Mouse (Mus musculus) cerebral cortex, adult 2 months (tissue): ENCODE data around the gene Lemd1.

Source experiments
- WGBS: fragments of 180-500 bp; shearing (Covaris S2); methylation state at CpG from one replicate; pipeline ENCODE4 v1.1.7; 2018; 5-methylcytosine and 5-hydroxymethylcytosine counted together

The Lemd1 gene

GRCm38 (mm10) chr1:132191093-132191785, at the start of gene Lemd1, which contains the start of gene AC124108.1:
Lemd1 (plus strand) TSS chr1:132191431.
AC124108.1 (plus strand) TSS chr1:132191457.
- 5% methylated on average over 34 of the region's 34 CpGs for WGBS

GRCm38 (mm10) chr1:132141753-132142152, 49.5 kb upstream of the Lemd1 start:
- 81% methylated on average over 13 of the region's 13 CpGs for WGBS

GRCm38 (mm10) chr1:132143079-132143478, 48.2 kb upstream of the Lemd1 start:
- 49% methylated on average over 5 of the region's 5 CpGs for WGBS

GRCm38 (mm10) chr1:132143730-132144129, 47.5 kb upstream of the Lemd1 start:
- 38% methylated on average over 4 of the region's 4 CpGs for WGBS

DNA sequence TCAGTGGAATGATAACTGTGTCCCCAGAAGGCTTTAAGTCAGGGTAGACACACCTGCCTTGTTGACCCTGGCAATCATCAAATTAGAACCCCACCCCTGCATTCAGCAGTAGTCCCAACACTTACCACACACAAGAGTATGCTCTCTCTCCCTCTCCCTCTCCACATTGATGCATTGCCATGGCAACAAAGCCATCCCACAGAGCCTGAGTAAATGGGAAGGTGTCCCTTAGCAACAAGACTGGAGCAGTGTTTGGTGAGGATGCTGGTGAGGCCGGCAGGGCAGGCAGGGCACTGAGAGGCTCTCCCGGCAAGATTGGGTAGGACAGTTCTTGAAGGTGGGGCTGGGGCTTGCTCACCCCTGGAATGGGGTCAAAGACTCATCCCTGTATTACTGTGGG, 47.0 kb upstream of the Lemd1 start:
- 16% methylated on average over 2 of the region's 2 CpGs for WGBS

DNA sequence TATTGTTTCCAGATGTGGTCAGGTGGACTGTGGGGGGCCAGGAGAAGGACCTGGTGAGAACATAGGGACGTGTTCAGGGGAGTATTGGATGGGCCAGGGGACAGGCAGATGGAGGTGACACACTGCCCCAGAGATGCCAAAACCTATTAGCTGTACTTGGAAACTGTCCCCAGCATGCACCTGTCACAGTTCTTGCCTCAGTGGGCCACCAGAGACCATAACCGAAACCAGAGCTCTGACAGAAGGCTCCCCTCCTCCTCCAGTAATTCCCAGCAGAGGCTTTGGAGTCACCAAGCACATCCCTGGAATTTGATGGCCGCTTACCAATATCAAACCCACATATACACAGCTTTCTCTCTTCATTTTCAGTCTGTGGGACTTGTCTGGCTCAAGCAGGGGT, 46.4 kb upstream of the Lemd1 start:
- 69% methylated on average over 3 of the region's 3 CpGs for WGBS

DNA sequence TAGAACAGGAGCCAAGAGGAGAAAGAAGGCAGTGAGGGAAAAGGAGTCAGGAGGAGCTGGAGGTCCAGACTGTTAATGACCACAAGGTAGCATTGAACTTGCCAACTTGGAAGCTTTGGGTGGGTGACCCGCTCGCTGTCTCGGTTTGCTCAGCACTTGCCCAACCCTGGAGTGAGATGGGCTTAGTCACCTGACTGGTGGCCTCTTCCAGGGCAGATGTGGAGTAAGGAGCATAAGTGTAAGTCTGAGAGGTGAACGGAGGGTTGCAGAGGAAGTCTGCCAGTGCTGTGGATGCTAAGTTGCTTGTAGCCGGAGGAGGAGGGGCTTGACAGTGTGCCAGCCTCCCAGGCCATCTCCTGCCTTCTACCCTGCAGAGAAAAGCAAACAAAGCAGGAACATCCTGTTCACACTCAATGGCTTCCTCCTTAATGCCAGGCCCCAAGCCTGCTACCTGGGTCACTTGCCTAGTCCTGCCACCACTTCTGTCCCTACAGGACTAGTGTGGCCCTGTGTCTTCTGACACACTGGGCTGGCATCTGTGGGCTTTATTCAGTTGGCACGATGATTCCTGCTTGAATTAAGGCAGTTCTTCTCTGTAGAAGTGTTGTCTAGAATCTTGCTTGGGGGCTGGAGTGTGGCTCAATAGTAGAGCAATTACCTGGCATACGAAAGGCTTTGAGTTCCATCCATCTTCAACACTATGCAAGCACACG, 45.1 kb upstream of the Lemd1 start:
- WGBS, result 83% methylated on average over 8 of the region's 8 CpGs

- 78% methylated on average over 2 of the region's 2 CpGs for WGBS
Observed at GRCm38 (mm10) chr1:132149410-132149809, 41.8 kb upstream of the Lemd1 start.

DNA sequence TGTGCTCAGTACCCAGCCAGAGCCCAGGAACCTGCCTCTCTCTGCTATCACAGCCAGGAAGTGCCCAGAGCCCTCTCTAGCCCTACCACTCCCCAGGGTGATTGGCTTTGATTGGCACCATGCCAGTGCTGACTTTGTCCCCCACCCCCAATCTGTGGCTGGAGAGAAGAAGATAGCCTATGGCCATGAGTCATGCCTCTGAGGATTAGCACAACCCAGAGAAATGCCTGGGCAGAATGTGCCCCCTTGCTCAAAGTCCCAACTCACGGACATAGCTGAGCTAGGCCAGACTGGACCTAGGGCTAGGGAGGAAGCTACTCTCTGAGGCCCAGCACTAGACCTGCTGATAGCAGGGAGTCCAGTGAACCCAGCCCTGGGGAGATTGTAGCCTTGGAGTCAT, 41.1 kb upstream of the Lemd1 start:
- 76% methylated on average over 1 of the region's 1 CpGs for WGBS

GRCm38 (mm10) chr1:132150817-132151601, 40.2 kb upstream of the Lemd1 start:
- WGBS, result 87% methylated on average over 15 of the region's 15 CpGs

GRCm38 (mm10) chr1:132151908-132152307, 39.3 kb upstream of the Lemd1 start:
- WGBS, result 85% methylated on average over 2 of the region's 2 CpGs

DNA sequence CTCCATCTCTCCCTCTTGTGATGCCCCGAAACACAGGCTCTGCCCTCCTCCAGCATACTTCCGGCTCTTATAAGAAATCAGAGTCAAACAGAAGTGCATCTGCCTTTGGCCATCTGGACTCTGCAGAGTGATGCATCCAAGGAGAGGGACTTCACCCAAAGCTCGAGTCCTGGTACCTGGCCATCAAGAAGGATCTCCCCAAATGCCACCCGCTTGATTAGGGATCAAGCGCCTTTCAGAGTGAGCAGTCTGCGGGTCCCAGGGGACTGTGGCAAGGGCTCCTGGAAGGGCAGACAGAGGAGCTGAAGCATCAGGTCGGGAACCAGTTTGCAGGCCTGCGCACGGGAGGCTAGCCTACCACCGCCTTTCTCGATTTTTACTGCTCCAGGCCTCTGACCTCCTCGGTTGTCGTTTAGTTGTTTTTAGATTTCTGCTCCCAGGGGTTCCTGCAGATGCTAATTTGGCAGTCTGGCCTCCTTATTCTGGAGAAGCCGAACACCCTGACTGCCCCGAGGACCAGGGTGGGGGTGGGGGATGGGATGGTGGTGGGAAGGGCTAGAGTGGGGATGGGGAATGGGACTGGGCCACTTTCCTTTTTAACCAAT, 38.0 kb upstream of the Lemd1 start:
- 70% methylated on average over 15 of the region's 15 CpGs for WGBS

DNA sequence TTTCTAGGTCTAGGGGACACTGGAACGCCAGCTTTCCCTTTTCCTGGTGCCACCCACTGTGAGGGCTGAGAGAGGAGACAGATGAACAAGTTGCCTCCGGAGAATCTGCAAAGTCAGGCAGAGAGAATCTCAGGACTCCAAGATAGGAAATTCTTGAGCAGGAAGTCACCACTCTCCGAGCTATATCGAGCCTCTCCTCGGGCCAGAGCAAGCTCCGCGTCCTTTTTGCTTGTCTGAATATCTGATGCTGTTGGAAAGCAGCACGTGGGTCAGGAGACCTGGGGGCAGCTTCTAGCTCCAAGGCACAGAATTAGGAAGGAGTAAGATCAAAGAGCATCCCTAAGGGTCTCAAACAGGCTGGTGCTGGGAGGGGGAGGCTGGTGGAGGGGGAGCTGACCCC, 37.5 kb upstream of the Lemd1 start:
- 33% methylated on average over 8 of the region's 8 CpGs for WGBS

DNA sequence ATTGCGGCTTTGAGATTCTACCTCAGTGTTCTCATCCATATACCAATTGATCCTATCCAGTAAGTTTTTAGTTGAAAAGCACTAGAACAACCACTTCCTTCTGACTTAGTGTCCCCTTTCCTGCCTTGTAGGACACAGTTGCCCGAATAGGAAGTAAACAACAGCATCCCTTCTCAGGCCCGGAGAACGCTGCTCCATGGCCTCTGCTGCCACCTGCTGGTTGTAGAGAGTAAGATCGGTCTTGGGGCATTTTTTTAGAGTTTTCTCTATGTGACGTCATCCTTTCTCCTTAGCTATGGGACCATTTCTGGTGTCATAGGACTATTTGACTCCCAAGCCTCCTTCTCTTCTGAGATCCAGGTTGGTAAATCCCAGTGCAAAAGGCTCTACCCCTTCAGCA, 35.5 kb upstream of the Lemd1 start:
- WGBS, result 14% methylated on average over 6 of the region's 6 CpGs

GRCm38 (mm10) chr1:132157016-132157781, 34.0 kb upstream of the Lemd1 start:
- WGBS, result 20% methylated on average over 14 of the region's 14 CpGs

DNA sequence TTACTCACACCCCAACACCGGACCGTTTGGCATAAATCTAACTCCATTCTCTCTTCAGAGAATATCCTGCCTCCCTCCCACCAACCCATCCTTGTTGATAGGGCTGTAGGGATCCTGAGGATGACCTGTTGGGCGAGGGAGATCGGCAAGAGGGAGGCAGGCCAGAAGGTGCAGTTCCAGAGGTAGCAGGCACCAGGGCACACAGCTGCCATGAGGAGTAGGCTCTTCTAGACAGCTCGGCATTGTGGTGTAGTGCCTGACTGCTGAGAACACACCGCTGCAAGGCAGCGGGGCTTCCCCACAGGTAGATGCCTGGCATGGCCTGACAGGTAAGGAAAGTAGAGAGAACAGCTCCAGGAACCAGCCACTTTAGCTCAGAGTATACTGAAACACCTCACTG, 33.4 kb upstream of the Lemd1 start:
- 45% methylated on average over 7 of the region's 7 CpGs for WGBS

DNA sequence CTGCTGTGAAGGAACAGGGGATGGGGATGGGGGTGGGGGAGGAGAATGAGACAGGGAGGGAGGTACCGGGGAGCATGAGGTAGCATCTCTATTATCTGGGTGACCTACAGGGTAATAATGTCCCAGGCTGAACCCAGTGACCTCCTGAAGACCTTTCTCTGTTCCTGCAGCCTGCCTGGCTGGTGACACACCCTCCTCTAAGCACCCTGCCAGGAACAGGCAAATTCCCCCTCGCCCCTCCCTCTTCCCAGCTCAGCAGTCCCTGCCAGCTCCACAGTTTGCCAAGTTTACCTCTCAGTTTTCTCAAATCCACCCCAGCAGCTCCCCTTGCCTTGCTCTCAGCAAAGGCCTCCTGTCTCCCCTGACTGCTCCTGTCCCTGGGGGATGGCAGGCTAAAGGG, 32.5 kb upstream of the Lemd1 start:
- 85% methylated on average over 2 of the region's 2 CpGs for WGBS

- WGBS, result 69% methylated on average over 4 of the region's 4 CpGs
Observed at GRCm38 (mm10) chr1:132159681-132160080, 31.6 kb upstream of the Lemd1 start.

GRCm38 (mm10) chr1:132161211-132161880, 29.9 kb upstream of the Lemd1 start:
- WGBS, result 81% methylated on average over 7 of the region's 7 CpGs

- 46% methylated on average over 9 of the region's 9 CpGs for WGBS
Observed at GRCm38 (mm10) chr1:132162618-132163017, 28.6 kb upstream of the Lemd1 start.
